Mouse (Mus musculus): ENCODE measurements around the gene Gm10799. TPM values are rescaled to one million over a fixed set of nuclear protein-coding genes. Genes with fewer than 3 reads are reported as not detected.

Gm10799 gene
- polyA plus RNA-seq, 1 experiment from 2014 or later, result not detected

GRCm38 (mm10) chr2:104036316-104036715 is 32.0 kb downstream of the Gm10799 start:
- no peak overlapping the region for H3K4me3 ChIP-seq (ENCODE audit: low read depth, low read length)
- ATAC-seq (ENCODE audit: low FRiP score), result no peak
- peaks cover 2% of the 10 kb centered on the region; the same call in 1 of the 2 replicates for H3K36me3 ChIP-seq (ENCODE audit: control insufficient read depth, insufficient read depth, low read length)

GRCm38 (mm10) chr2:104035595-104035994 is 32.8 kb downstream of the Gm10799 start:
- Histone ChIP-seq H3K4me2 (replicated peaks; ENCODE audit: low read depth, low read length) (no peak overlapping the region), H3K4me3 (ENCODE audit: low read depth, low read length) (no peak overlapping the region), H3K4me1 (replicated peaks; ENCODE audit: control insufficient read depth, insufficient read depth, low read length) (no peaks in the 10 kb centered on the region), H3K27ac (ENCODE audit: low read depth, low read length) (no peak overlapping the region), H3K36me3 (ENCODE audit: control insufficient read depth, insufficient read depth, low read length) (peaks cover 2% of the 10 kb centered on the region; the same call in 1 of the 2 replicates), H3K9ac (ENCODE audit: low read depth, low read length) (no peak overlapping the region), H3K27me3 (ENCODE audit: control insufficient read depth, insufficient read depth, low read length) (no peaks in the 10 kb centered on the region), H3K9me3 (ENCODE audit: control insufficient read depth, low read length) (no peaks in the 10 kb centered on the region)
- DNase-seq (ENCODE audit: low spot score) (no peak), ATAC-seq (ENCODE audit: low FRiP score) (no peak)
- WGBS, result 89% methylated on average over 6 of the region's 6 CpGs

More at GRCm38 (mm10) chr2:104036316-104036715, 32.0 kb downstream of the Gm10799 start:
- DNase-seq (ENCODE audit: low spot score), result no peak
- Histone ChIP-seq H3K27ac (ENCODE audit: low read depth, low read length) (no peak overlapping the region), H3K9me3 (ENCODE audit: control insufficient read depth, low read length) (no peaks in the 10 kb centered on the region), H3K4me1 (replicated peaks; ENCODE audit: control insufficient read depth, insufficient read depth, low read length) (no peaks in the 10 kb centered on the region), H3K9ac (ENCODE audit: low read depth, low read length) (no peak overlapping the region), H3K4me2 (replicated peaks; ENCODE audit: low read depth, low read length) (no peak overlapping the region), H3K27me3 (ENCODE audit: control insufficient read depth, insufficient read depth, low read length) (no peaks in the 10 kb centered on the region)
- 70% methylated on average over 3 of the region's 3 CpGs for WGBS

- Histone ChIP-seq H3K27me3 (ENCODE audit: control insufficient read depth, insufficient read depth, low read length) (no peaks in the 10 kb centered on the region), H3K4me3 (ENCODE audit: low read depth, low read length) (no peak overlapping the region), H3K27ac (ENCODE audit: low read depth, low read length) (no peak overlapping the region), H3K4me2 (replicated peaks; ENCODE audit: low read depth, low read length) (no peak overlapping the region), H3K9ac (ENCODE audit: low read depth, low read length) (no peak overlapping the region), H3K9me3 (ENCODE audit: control insufficient read depth, low read length) (no peaks in the 10 kb centered on the region), H3K4me1 (replicated peaks; ENCODE audit: control insufficient read depth, insufficient read depth, low read length) (no peaks in the 10 kb centered on the region), H3K36me3 (ENCODE audit: control insufficient read depth, insufficient read depth, low read length) (no peaks in the 10 kb centered on the region; the same call in 1 of the 2 replicates)
- 36% methylated on average over 3 of the region's 3 CpGs for WGBS
- DNase-seq (ENCODE audit: low spot score) (peak; percentile 83), ATAC-seq (ENCODE audit: low FRiP score) (no peak)
Measured at GRCm38 (mm10) chr2:104034832-104035472, 33.4 kb downstream of the Gm10799 start.

- Histone ChIP-seq H3K27ac (ENCODE audit: low read depth, low read length) (no peak overlapping the region), H3K4me1 (replicated peaks; ENCODE audit: control insufficient read depth, insufficient read depth, low read length) (no peaks in the 10 kb centered on the region), H3K4me2 (replicated peaks; ENCODE audit: low read depth, low read length) (no peak overlapping the region), H3K4me3 (ENCODE audit: low read depth, low read length) (no peak overlapping the region), H3K36me3 (ENCODE audit: control insufficient read depth, insufficient read depth, low read length) (no peaks in the 10 kb centered on the region; the same call in 1 of the 2 replicates), H3K27me3 (ENCODE audit: control insufficient read depth, insufficient read depth, low read length) (no peaks in the 10 kb centered on the region), H3K9ac (ENCODE audit: low read depth, low read length) (no peak overlapping the region), H3K9me3 (ENCODE audit: control insufficient read depth, low read length) (no peaks in the 10 kb centered on the region)
- no peak for ATAC-seq (ENCODE audit: low FRiP score)
- DNase-seq (ENCODE audit: low spot score), result no peak
- 91% methylated on average over 3 of the region's 3 CpGs for WGBS
Measured at GRCm38 (mm10) chr2:104032056-104032455, 36.3 kb downstream of the Gm10799 start.

GRCm38 (mm10) chr2:104030381-104030780 is 38.0 kb downstream of the Gm10799 start:
- WGBS, result 89% methylated on average over 3 of the region's 3 CpGs
- ATAC-seq (ENCODE audit: low FRiP score), result no peak
- DNase-seq (ENCODE audit: low spot score), result no peak

GRCm38 (mm10) chr2:104029074-104029473 is 39.3 kb downstream of the Gm10799 start:
- WGBS, result 84% methylated on average over 2 of the region's 2 CpGs
- Histone ChIP-seq H3K9me3 (ENCODE audit: control insufficient read depth, low read length) (no peaks in the 10 kb centered on the region), H3K4me2 (replicated peaks; ENCODE audit: low read depth, low read length) (0 out of 2 replicates have a peak overlapping the region, but pooled peaks have one; percentile 82), H3K27ac (ENCODE audit: low read depth, low read length) (no peak overlapping the region), H3K36me3 (ENCODE audit: control insufficient read depth, insufficient read depth, low read length) (no peaks in the 10 kb centered on the region), H3K4me1 (replicated peaks; ENCODE audit: control insufficient read depth, insufficient read depth, low read length) (no peaks in the 10 kb centered on the region), H3K9ac (ENCODE audit: low read depth, low read length) (no peak overlapping the region), H3K27me3 (ENCODE audit: control insufficient read depth, insufficient read depth, low read length) (no peaks in the 10 kb centered on the region), H3K4me3 (ENCODE audit: low read depth, low read length) (no peak overlapping the region)
- no peak for DNase-seq (ENCODE audit: low spot score)
- no peak for ATAC-seq (ENCODE audit: low FRiP score)

More at GRCm38 (mm10) chr2:104030381-104030780, 38.0 kb downstream of the Gm10799 start:
- no peak overlapping the region for H3K4me2 ChIP-seq (replicated peaks; ENCODE audit: low read depth, low read length)
- no peaks in the 10 kb centered on the region for H3K27me3 ChIP-seq (ENCODE audit: control insufficient read depth, insufficient read depth, low read length)
- no peak overlapping the region for H3K27ac ChIP-seq (ENCODE audit: low read depth, low read length)
- no peaks in the 10 kb centered on the region for H3K36me3 ChIP-seq (ENCODE audit: control insufficient read depth, insufficient read depth, low read length)
- no peak overlapping the region for H3K9ac ChIP-seq (ENCODE audit: low read depth, low read length)
- no peak overlapping the region for H3K4me3 ChIP-seq (ENCODE audit: low read depth, low read length)
- no peaks in the 10 kb centered on the region for H3K4me1 ChIP-seq (replicated peaks; ENCODE audit: control insufficient read depth, insufficient read depth, low read length)
- no peaks in the 10 kb centered on the region for H3K9me3 ChIP-seq (ENCODE audit: control insufficient read depth, low read length)

GRCm38 (mm10) chr2:104028139-104028723 is 40.1 kb downstream of the Gm10799 start, which contains the start of gene 4931422A03Rik:
Gene 4931422A03Rik (minus strand): TSS chr2:104028361.
- Histone ChIP-seq H3K9me3 (ENCODE audit: control insufficient read depth, low read length) (no peaks in the 10 kb centered on the region), H3K27me3 (ENCODE audit: control insufficient read depth, insufficient read depth, low read length) (no peaks in the 10 kb centered on the region), H3K27ac (ENCODE audit: low read depth, low read length) (no peak within 1 kb of the TSS; the same call in 1 of the 2 replicates), H3K4me2 (replicated peaks; ENCODE audit: low read depth, low read length) (peak within 1 kb of the TSS; percentile 82), H3K36me3 (ENCODE audit: control insufficient read depth, insufficient read depth, low read length) (no peaks in the 10 kb centered on the region), H3K4me3 (ENCODE audit: low read depth, low read length) (peak within 1 kb of the TSS; percentile 59), H3K9ac (ENCODE audit: low read depth, low read length) (peak within 1 kb of the TSS; percentile 94), H3K4me1 (replicated peaks; ENCODE audit: control insufficient read depth, insufficient read depth, low read length) (no peaks in the 10 kb centered on the region)
- no peak for DNase-seq (ENCODE audit: low spot score)
- peak; percentile 77 for ATAC-seq (ENCODE audit: low FRiP score)
- 1% methylated on average over 32 of the region's 32 CpGs for WGBS

- peak within 1 kb of the TSS; percentile 59 for H3K4me3 ChIP-seq (ENCODE audit: low read depth, low read length)
- no peaks in the 10 kb centered on the region for H3K4me1 ChIP-seq (replicated peaks; ENCODE audit: control insufficient read depth, insufficient read depth, low read length)
- no peaks in the 10 kb centered on the region for H3K9me3 ChIP-seq (ENCODE audit: control insufficient read depth, low read length)
- peak; percentile 80 for DNase-seq (ENCODE audit: low spot score)
- ATAC-seq (ENCODE audit: low FRiP score), result peak; percentile 96
- no peak within 1 kb of the TSS; the same call in 1 of the 2 replicates for H3K27ac ChIP-seq (ENCODE audit: low read depth, low read length)
- H3K9ac ChIP-seq (ENCODE audit: low read depth, low read length), result peak within 1 kb of the TSS; percentile 94
- under 1% methylated on average over 27 of the region's 44 CpGs for WGBS
- H3K36me3 ChIP-seq (ENCODE audit: control insufficient read depth, insufficient read depth, low read length), result no peaks in the 10 kb centered on the region
- no peaks in the 10 kb centered on the region for H3K27me3 ChIP-seq (ENCODE audit: control insufficient read depth, insufficient read depth, low read length)
- H3K4me2 ChIP-seq (replicated peaks; ENCODE audit: low read depth, low read length), result peak within 1 kb of the TSS; percentile 82
Measured at GRCm38 (mm10) chr2:104027458-104028138, 40.8 kb downstream of the Gm10799 start, which contains the start of gene Fbxo3. Gene Fbxo3 (plus strand): TSS chr2:104027721.
